Mouse (Mus musculus): ENCODE measurements around the gene Zfp423.

The Zfp423 gene

GRCm38 (mm10) chr8:87952298-87952697 lies 7.1 kb downstream of the Zfp423 start:
- no peak for DNase-seq (ENCODE audit: low read depth, low spot score)

- DNase-seq (ENCODE audit: low read depth, low spot score), result no peak
Measured at GRCm38 (mm10) chr8:87944225-87944934, 15.0 kb downstream of the Zfp423 start.

DNA sequence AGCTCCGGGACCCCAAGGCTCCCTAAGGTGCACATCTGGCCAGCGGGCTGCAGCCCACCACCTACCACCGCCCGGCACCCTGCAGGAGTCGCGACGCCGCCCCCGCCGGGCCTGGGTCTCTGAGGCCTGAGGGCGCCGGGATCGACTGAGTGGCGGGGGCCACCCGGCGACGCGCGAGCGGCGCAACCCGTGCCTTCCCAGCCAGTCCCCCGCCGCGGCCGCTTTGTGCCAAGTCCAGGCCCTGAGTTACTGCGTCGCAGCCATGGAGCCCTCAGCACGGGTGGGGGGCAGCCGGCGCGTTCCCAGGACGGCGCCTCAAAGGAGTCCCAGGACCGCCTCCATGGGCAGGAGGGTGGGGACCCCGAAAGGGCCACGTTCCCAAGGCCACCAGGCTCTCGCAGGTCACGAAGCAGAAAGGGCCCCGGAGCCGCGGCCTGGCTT lies 15.7 kb downstream of the Zfp423 start:
- no peak for DNase-seq (ENCODE audit: low read depth, low spot score)

DNA sequence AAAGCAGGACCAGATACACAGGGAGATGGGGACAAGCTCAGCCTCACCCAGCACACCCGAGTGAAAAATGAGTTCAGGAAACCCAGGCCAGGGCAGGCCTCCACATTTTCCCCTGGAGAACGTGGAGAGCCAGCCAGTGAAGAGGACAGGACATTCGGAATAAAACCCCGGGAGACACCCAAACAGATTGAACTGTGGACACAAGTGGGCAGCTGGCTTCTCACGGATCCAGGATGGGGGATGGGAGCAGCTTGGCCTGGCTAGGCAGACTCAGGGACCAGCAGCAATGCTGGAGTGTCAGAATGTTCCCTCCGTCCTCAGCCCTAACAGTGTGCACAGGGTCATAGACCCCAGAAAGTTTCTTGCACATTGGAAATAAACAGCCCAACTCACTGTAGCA lies 18.7 kb downstream of the Zfp423 start:
- peak; percentile 66 for DNase-seq (ENCODE audit: low read depth, low spot score)

GRCm38 (mm10) chr8:87939308-87939936 lies 20.0 kb downstream of the Zfp423 start:
- no peak for DNase-seq (ENCODE audit: low read depth, low spot score)

- peak; percentile 94 for DNase-seq (ENCODE audit: low read depth, low spot score)
Measured at GRCm38 (mm10) chr8:87938351-87939232, 20.8 kb downstream of the Zfp423 start.

DNA sequence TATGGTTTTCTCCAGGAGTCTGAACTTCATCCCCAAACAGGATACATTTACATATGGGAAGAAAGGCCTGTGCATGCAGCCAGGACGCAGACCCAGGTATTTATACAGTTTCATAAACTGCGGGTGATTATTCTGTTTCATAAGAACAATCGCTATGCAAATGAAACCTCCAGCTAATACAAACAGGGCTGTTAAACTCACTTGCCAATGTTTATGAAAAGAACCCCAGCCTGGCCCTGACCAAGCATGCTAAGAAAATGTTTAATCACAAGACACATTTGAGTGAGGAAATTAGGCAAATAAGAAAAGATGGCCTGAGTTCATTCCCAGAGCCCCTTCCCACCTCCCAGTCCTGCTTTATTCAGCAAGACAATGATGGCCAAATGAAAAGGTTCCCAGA lies 22.2 kb downstream of the Zfp423 start:
- no peak for DNase-seq (ENCODE audit: low read depth, low spot score)

GRCm38 (mm10) chr8:87935088-87935680 lies 24.2 kb downstream of the Zfp423 start:
- DNase-seq (ENCODE audit: low read depth, low spot score), result no peak

DNA sequence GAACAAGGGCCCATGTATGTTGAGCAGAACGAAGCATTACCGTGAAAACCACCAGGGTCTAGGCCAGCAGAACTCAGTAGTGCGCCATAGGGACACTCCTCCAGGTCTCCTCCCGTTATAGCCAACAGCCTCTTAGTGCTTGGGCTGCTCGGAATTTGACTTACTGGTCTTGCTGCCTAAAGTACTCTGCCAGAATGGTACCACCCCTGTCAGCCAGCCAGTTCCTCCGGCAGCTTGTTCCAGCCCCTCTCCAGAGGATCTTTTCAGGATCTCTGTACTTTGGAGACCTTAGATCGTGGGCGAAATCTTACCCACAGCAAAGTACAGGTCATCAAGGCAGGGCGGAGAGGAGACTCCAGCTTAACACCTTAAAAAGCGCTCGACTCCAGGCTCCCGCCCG lies 25.2 kb downstream of the Zfp423 start:
- no peak for DNase-seq (ENCODE audit: low read depth, low spot score)

GRCm38 (mm10) chr8:87933752-87934151 lies 25.6 kb downstream of the Zfp423 start:
- DNase-seq (ENCODE audit: low read depth, low spot score), result no peak

DNA sequence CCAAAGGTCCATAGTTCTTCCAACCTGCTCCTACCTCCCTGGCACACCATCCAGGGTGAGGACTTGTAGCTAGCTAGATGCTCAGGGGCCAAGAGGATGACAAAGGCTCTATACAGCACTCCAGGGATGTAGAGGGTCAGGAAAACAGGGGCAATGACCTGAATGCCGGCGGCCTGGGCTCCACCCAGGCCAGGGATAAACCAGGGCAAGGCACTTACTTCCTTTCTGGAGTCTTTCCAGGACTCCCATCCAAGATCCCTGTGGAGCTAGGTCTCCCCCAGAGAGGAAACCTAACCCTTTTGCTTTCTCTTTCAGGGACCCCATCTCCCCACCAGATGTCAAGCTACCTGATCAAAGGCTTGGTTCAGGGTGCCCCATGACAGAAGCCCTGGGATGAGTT lies 30.5 kb downstream of the Zfp423 start:
- DNase-seq (ENCODE audit: low read depth, low spot score), result no peak

DNA sequence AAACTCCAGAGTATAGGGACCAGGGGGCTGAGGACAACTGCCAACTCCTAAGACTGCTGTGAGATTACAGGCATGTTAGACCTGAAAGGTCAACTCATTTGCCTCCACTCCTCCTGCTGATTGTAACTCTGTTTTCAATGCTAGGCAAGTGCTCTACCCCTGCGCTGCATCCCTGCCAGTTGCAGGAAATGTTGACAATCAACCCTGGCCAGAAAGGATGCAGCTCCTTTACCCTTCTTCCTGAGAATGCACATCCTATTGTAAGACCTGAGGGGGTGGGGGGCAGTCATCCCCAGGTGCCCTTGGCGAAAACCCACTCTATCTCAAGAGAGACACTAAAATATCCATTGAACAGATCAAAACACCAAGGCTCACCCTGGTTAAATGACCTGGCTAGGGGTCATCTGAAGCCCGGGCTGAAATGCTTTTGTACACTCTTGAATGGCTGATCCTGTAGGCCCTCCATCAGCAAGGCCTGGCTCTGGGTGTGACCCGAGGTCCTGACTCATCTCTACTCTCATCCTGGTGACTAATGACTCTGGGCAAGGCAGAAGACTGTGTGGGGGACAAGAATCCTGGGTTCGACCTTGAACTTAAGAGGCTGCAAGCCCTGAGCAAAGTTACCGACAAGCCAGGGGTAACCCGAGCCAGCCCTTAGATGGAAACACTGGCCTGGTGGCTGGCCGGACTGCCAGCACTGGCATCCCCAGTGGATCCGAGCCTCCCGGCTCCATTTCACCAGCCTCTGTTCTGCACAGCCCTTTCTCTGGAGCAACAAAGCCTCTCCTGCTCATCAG lies 32.2 kb downstream of the Zfp423 start:
- peak; percentile 82 for DNase-seq (ENCODE audit: low read depth, low spot score)

- no peak for DNase-seq (ENCODE audit: low read depth, low spot score)
Measured at GRCm38 (mm10) chr8:87926098-87926890, 33.1 kb downstream of the Zfp423 start.

DNA sequence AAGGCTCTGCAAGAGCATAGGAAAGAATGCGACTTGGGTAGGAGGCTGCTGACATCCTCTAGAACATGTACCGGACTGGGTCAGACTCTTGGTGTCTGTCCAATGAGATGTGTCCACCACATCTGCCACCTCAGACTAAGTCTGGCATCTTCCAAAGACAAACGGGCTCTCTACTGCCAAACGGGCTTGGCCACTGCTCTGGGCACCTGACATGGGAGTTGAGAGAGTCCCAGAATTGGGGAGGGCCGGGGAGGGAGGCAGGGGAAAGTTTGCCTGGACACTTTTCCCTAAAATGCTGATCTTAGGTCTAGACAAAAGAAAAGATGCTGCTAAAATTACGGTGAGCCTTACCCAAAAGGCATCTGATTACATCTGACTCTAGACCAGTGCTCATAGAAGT lies 36.5 kb downstream of the Zfp423 start:
- peak; percentile 39 for DNase-seq (ENCODE audit: low read depth, low spot score)

- peak; percentile 44 for DNase-seq (ENCODE audit: low read depth, low spot score)
Measured at GRCm38 (mm10) chr8:87922446-87922845, 36.9 kb downstream of the Zfp423 start.

DNA sequence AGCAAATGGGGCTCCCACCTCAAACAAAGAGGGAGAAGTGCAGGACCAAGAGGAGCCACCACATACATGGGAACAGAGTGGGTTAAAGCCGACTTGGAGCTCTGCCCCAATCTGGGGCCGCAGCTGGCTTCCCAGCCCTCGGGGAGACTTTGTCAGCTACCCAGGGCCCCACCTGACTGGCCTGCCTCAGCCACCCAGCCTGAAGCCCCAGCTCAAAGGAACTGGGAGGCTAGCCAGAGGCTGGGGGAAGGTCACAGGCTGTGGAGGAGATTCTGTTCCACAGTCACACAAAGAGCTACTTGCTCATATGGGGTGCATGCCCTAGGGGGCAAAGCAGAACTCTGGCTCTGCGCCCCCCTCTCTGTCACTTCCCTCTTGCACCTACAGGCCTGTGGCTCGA lies 41.4 kb downstream of the Zfp423 start:
- DNase-seq (ENCODE audit: low read depth, low spot score), result no peak

- DNase-seq (ENCODE audit: low read depth, low spot score), result peak; percentile 56
Measured at GRCm38 (mm10) chr8:87915763-87916162, 43.6 kb downstream of the Zfp423 start.

GRCm38 (mm10) chr8:87914247-87914967 lies 45.0 kb downstream of the Zfp423 start:
- DNase-seq (ENCODE audit: low read depth, low spot score), result no peak

GRCm38 (mm10) chr8:87908940-87909339 lies 50.5 kb downstream of the Zfp423 start:
- no peak for DNase-seq (ENCODE audit: low read depth, low spot score)

- DNase-seq (ENCODE audit: low read depth, low spot score), result no peak
Measured at GRCm38 (mm10) chr8:87905404-87905803, 54.0 kb downstream of the Zfp423 start.

Measured in skeletal muscle tissue, adult 2 months (tissue).